Mouse (Mus musculus) ES-Bruce4 (cell line): ENCODE data around the gene Pin1.

Experiments
- CTCF ChIP-seq: IDR thresholded peaks from one replicate; pipeline ENCODE4 v1.8.1; 2011; ENCODE audit warnings: low read depth, low read length
- POLR2A ChIP-seq: IDR thresholded peaks from one replicate; pipeline ENCODE4 v1.8.1; 2011; ENCODE audit warnings: low read length; ENCODE audit not compliant: insufficient read depth

DNA sequence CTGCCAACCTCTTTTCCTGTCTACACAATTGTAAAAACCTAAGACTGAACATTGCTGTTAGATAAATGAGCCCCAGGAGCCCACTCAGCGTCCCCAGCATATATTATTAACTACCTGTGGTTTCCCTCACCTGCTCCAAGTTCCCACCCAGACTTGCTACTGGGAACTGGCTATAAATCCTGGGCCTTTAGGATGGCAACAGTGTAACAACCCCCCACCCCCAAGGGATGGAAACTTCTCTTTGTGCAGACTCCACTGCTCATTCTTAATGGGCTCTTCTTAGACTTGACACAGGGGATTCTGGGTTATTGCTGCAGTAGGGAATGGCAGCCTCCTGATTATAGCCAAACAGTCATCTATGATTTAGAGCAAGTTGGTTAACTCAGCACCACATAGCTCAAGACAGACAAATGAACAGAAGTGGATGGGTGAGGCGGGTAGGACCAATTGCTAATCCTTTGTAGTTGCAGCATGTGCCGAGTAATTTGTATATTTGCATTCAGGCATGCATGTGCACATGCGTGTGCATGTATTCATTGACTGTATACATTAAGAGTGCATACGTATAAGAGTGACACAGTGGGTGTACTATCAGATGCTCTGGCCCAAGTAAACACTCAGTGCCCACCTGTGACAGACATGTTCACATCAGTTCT lies 13.2 kb downstream of the Pin1 start:
- TF ChIP-seq CTCF (no peak), POLR2A (no peak)
